Mouse (Mus musculus) heart, adult 2 months (tissue): ENCODE results near the gene Acta1. TPM values are rescaled to one million over a fixed set of nuclear protein-coding genes. Genes with fewer than 3 reads are reported as not detected.

Experiments used
- DNase-seq, 2 experiments: peaks; one replicate each; pipeline ENCODE4 v3.0.0; 2021
- H3K27ac ChIP-seq: fragments of 200-600 bp; 2 replicates; pipeline ENCODE4 v1.8.1; 2022
- H3K27me3 ChIP-seq: fragments of 200-500 bp; 2 replicates; pipeline ENCODE4 v1.6.1; 2012; ENCODE audit warnings: mild to moderate bottlenecking, low read length, inconsistent platforms, mixed read lengths; ENCODE audit not compliant: control insufficient read depth, insufficient read depth
- H3K36me3 ChIP-seq: fragments of 200-500 bp; 2 replicates; pipeline ENCODE4 v1.6.1; 2012; ENCODE audit warnings: low read length, inconsistent platforms; ENCODE audit not compliant: control insufficient read depth, insufficient read depth
- H3K4me1 ChIP-seq: fragments of 200-500 bp; 2 replicates; pipeline ENCODE4 v1.6.1; 2011; ENCODE audit warnings: low read length; ENCODE audit not compliant: control insufficient read depth, insufficient read depth
- H3K4me3 ChIP-seq: fragments of 200-600 bp; 2 replicates; pipeline ENCODE4 v1.8.1; 2022
- H3K79me2 ChIP-seq: fragments of 200-500 bp; replicated peaks from 2 replicates; pipeline ENCODE4 v1.6.1; 2012; ENCODE audit warnings: mild to moderate bottlenecking, inconsistent platforms, low read length, moderate library complexity, mixed read lengths; ENCODE audit not compliant: control insufficient read depth, insufficient read depth
- H3K9ac ChIP-seq: fragments of 200-500 bp; 2 replicates; pipeline ENCODE4 v1.6.1; 2012; ENCODE audit warnings: low read depth, mild to moderate bottlenecking, control low read depth, inconsistent platforms, low read length, mixed read lengths
- CTCF ChIP-seq: fragments of 200-600 bp; IDR thresholded peaks from 2 replicates; pipeline ENCODE4 v1.8.1; 2022; ENCODE audit warnings: antibody characterized with exemption, mild to moderate bottlenecking, moderate library complexity
- EP300 ChIP-seq: fragments of 200-500 bp; IDR thresholded peaks from 2 replicates; pipeline ENCODE4 v1.6.1; 2011; ENCODE audit warnings: low read depth, low read length, control low read depth; ENCODE audit not compliant: insufficient read depth
- POLR2A ChIP-seq: fragments of 200-500 bp; IDR thresholded peaks from 2 replicates; pipeline ENCODE4 v1.6.1; 2011; ENCODE audit warnings: mild to moderate bottlenecking, low read depth, low read length, control low read depth; ENCODE audit not compliant: insufficient read depth
- WGBS: fragments of 180-500 bp; shearing (Covaris S2); methylation state at CpG from one replicate; pipeline ENCODE4 v1.1.7; 2018; 5-methylcytosine and 5-hydroxymethylcytosine counted together
- intact Hi-C: fragments of 180-260 bp; cut with DNase I; formaldehyde crosslinking; loops from one replicate; pipeline ENCODE4 v1.15.1; 2025
- long read RNA-seq: library from polyadenylated mRNA; stranded (forward); transcript quantifications from one replicate; pipeline ENCODE4 v2.0.0, GENCODE M21; 2021
- polyA plus RNA-seq: library from polyadenylated mRNA; depleted of rRNA; stranded (reverse); fragments of >200 nt; gene quantifications from 2 replicates; pipeline ENCODE4 v1.2.3, GENCODE M21; 2012; rRNA removed
- total RNA-seq, 2 experiments: library from RNA; stranded (reverse); gene quantifications; 2 replicates each; pipeline ENCODE4 v1.2.3; 2021

Acta1 gene
- total RNA-seq, result 100 to 1,000 TPM; 229 to 294 TPM
- polyA plus RNA-seq, result 1,051 and 1,757 TPM in 2 replicates
- long read RNA-seq, transcript Acta1-201 (7 exons, 1,446 nt), result major isoform, 362 of 380 reads
- long read RNA-seq, partial matches to known transcripts, result 17 of 380 reads
- long read RNA-seq, other reads (novel, unspliced or antisense), result 1 of 380 reads

DNA sequence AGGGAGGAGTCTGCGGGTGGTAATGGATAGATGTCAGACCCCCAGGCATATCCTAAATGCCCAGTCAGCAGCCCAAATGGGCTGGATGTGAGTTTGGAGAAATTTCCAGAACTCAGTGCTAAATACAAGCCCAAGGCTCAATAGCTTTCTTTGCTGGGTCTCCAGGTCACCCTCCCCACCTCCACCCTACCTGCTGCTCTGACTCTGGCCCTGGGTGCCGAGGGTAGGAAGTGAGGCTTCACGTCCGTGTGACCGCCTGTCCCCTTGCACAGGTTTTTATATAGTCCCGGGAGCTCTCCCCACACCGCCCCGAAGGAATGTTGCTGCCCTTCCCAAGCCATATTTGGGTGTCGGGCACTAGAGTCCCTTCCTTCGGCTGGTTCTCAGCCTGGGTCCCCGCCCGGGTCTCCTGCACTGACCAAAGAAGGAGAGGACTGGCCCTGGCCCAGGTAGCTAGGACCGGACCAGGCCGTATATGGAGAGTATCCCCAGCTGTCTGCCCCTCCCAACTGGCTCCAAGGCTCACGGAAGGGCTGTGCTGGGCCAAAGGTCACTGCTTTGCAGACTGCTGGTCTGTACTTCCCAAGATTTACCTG lies at the start of gene Acta1:
Acta1 (minus strand) TSS at position 250 of the 596 bp plus-strand sequence.
- Histone ChIP-seq H3K9ac (no peak within 1 kb of the TSS), H3K27me3 (peaks cover 7% of the 10 kb centered on the region), H3K4me3 (no peak within 1 kb of the TSS), H3K4me1 (no peaks in the 10 kb centered on the region), H3K79me2 (no peaks in the 10 kb centered on the region), H3K27ac (no peak within 1 kb of the TSS), H3K36me3 (no peaks in the 10 kb centered on the region)
- DNase-seq, result peak in 1 of 2 experiments; percentile 15
- intact Hi-C loops, result no loop called here
- TF ChIP-seq EP300, result no peak
- no peak for TF ChIP-seq CTCF
- TF ChIP-seq POLR2A, result peak; percentile 34; the same call in 1 of the 2 replicates
- 16% methylated on average over 15 of the region's 15 CpGs for WGBS

DNA sequence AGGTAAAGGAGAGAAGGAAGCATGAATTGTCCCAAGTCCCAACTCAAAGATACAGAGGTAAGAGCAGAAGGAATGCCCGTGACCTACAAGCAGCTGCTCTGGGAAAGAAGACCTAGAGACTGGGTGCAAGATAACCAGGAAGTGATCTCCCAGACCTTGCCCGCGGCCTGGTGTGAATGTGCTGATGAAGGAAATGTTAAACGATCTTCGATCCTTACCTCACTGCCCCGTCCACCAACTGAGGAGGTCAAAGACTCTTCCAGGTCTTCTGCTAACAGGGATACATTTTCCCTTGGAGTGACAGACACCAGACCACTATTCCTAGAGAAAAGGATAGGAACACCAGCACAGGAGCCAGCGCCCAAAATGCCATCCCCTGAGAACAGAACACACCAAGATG lies 34.5 kb upstream of the Acta1 start:
- 92% methylated on average over 7 of the region's 7 CpGs for whole genome bisulfite sequencing
- Histone ChIP-seq H3K79me2 (no peaks in the 10 kb centered on the region), H3K36me3 (no peaks in the 10 kb centered on the region), H3K9ac (no peak overlapping the region), H3K27ac (no peak overlapping the region), H3K27me3 (no peaks in the 10 kb centered on the region), H3K4me1 (no peaks in the 10 kb centered on the region), H3K4me3 (no peak overlapping the region)
- no peak for TF ChIP-seq POLR2A
- no peak for DNase-seq
- intact Hi-C loops, result no loop called here

DNA sequence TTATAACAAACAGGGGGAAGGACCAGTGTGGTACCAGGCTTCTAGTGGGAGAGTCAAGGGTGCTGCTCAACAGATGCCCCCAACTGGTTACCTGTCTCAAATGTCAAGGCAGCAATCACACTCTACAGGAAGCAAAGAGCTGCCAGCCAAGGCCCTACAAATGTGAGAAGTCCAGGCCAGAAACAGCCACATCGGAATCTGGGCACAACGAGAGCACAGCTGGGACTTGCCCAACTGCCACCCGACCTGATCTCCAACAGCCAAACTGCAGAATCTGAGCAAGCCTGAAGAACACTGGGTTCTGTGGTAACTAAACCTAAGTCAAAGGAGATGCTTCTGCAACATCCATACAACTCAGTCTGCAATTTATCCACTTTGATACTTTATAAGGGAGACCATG lies 31.1 kb upstream of the Acta1 start:
- DNase-seq, result no peak
- TF ChIP-seq CTCF (no peak), POLR2A (no peak), EP300 (no peak)
- Histone ChIP-seq H3K4me3 (no peak overlapping the region), H3K79me2 (no peaks in the 10 kb centered on the region), H3K27me3 (no peaks in the 10 kb centered on the region), H3K4me1 (no peaks in the 10 kb centered on the region), H3K9ac (no peak overlapping the region), H3K27ac (no peak overlapping the region), H3K36me3 (no peaks in the 10 kb centered on the region)
- WGBS, result 69% methylated on average over 3 of the region's 3 CpGs
- intact Hi-C loops, result loop anchor here (2.0 kb wide), 1 partner anchor 425 kb away; no protein-coding TSS in a partner anchor

DNA sequence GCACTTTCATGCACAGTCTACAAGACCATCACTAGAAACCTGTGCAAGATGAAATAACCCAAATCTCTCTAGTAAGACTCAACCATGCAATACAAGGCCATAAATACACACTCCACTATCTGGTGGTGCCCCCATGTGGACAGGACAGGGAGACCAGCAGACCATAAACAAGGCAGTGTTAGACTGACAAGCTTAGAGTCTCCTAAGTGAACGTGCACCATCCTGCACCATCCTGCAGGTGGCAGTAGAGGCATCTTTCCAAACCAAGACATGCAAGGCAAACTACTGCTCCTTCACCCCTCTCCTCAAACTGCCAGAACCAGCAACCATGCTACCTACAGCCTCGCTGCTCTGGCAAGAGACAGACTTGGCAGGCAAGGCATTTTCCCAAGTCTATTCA lies 30.2 kb upstream of the Acta1 start:
- Histone ChIP-seq H3K36me3 (no peaks in the 10 kb centered on the region), H3K9ac (no peak overlapping the region), H3K27ac (no peak overlapping the region), H3K4me1 (no peaks in the 10 kb centered on the region), H3K27me3 (no peaks in the 10 kb centered on the region), H3K4me3 (no peak overlapping the region), H3K79me2 (no peaks in the 10 kb centered on the region)
- intact Hi-C loops, result loop anchor here (2.0 to 5.0 kb wide), 2 partner anchors 132 to 426 kb away; no protein-coding TSS in a partner anchor
- peak; percentile 68 to 71 for DNase-seq
- TF ChIP-seq CTCF (peak; percentile 96; the same call in 1 of the 2 replicates), EP300 (0 out of 2 replicates have a peak, but pooled peaks have one; percentile 32), POLR2A (no peak)
- WGBS, result 11% methylated on average over 2 of the region's 2 CpGs

DNA sequence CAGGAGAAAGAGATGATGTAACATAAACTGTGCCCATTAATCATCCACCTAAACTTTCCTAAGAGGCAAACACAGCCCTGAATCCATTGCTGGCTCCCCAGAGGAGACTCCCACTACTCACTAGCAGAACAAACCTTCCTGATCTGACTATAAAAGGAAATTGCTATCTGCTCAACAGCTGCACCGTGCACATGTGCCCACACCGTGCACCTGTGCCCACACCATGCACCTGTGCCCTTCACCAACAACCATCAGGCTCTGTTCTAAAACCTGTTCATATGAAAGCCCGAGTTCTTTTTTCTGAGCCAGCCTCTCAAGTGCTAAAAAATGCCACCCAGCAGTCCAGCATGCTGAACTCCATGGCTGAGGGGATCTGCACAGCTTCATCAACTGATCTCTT lies 20.1 kb upstream of the Acta1 start:
- no peaks in the 10 kb centered on the region for H3K36me3 ChIP-seq
- H3K4me1 ChIP-seq, result no peaks in the 10 kb centered on the region
- H3K27ac ChIP-seq, result no peak overlapping the region
- H3K27me3 ChIP-seq, result no peaks in the 10 kb centered on the region
- 96% methylated on average over 3 of the region's 3 CpGs for WGBS
- intact Hi-C loops, result no loop called here
- TF ChIP-seq EP300, result no peak
- no peak overlapping the region for H3K4me3 ChIP-seq
- no peaks in the 10 kb centered on the region for H3K79me2 ChIP-seq
- no peak for DNase-seq
- H3K9ac ChIP-seq, result no peak overlapping the region

DNA sequence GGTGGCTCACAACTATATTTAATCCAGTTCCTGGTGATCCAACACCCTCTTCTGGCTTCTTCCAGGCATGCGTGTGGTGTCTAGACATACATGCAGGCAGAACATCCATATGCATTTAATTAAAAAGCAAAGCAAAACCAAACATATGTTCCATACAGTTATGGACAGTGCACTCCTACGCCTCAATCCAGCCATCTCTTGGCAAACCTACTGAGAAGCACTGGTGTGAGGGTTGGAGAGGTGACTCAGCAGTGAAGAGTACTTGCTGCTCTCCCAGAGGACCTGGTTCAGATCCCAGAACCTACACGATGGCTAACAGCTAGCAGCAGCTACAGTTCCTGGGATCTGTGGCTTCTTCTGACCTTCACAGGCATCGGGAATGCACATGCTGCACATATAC lies 17.7 kb upstream of the Acta1 start:
- Histone ChIP-seq H3K9ac (no peak overlapping the region), H3K27me3 (no peaks in the 10 kb centered on the region), H3K27ac (no peak overlapping the region), H3K79me2 (no peaks in the 10 kb centered on the region), H3K4me1 (no peaks in the 10 kb centered on the region), H3K4me3 (no peak overlapping the region), H3K36me3 (no peaks in the 10 kb centered on the region)
- TF ChIP-seq CTCF, result no peak
- no peak for TF ChIP-seq EP300
- TF ChIP-seq POLR2A, result no peak
- DNase-seq, result no peak
- WGBS, result 95% methylated on average over 4 of the region's 4 CpGs
- intact Hi-C loops, result no loop called here
